Mouse (Mus musculus) limb, embryonic 12.5 days (tissue): ENCODE measurements around the gene Frmd4a. TPM values are rescaled to one million over a fixed set of nuclear protein-coding genes. Genes with fewer than 3 reads are reported as not detected.
A peak's percentile ranks its signal among the peaks of the same experiment; 100 is the strongest.

Experiments used
- ATAC-seq: fragments of 200-750 bp; cut with Nextera tagmentation; 2 replicates; pipeline ENCODE4 v1.8.0; 2017; ENCODE audit warnings: low read depth, moderate TSS enrichment; ENCODE audit not compliant: insufficient number of reproducible peaks, insufficient read depth, low FRiP score, low TSS enrichment
- H3K27ac ChIP-seq: fragments of 300-500 bp; sonication (generic); 2 replicates; pipeline ENCODE4 v1.5.1; 2016; ENCODE audit warnings: mild to moderate bottlenecking, moderate library complexity
- H3K27me3 ChIP-seq: fragments of 300-500 bp; sonication (generic); 2 replicates; pipeline ENCODE4 v1.6.1; 2016; ENCODE audit warnings: mild to moderate bottlenecking, moderate library complexity
- H3K36me3 ChIP-seq: fragments of 300-500 bp; sonication (generic); 2 replicates; pipeline ENCODE4 v1.6.1; 2016; ENCODE audit warnings: mild to moderate bottlenecking, moderate library complexity
- H3K4me1 ChIP-seq: fragments of 300-500 bp; sonication (generic); replicated peaks from 2 replicates; pipeline ENCODE4 v1.6.1; 2016
- H3K4me2 ChIP-seq: fragments of 300-500 bp; sonication (generic); 2 replicates; pipeline ENCODE4 v1.6.1; 2016; ENCODE audit warnings: mild to moderate bottlenecking, moderate library complexity
- H3K4me3 ChIP-seq: fragments of 300-500 bp; sonication (generic); replicated peaks from 2 replicates; pipeline ENCODE4 v1.5.1; 2016; ENCODE audit warnings: mild to moderate bottlenecking
- H3K9ac ChIP-seq: fragments of 300-500 bp; sonication (generic); replicated peaks from 2 replicates; pipeline ENCODE4 v1.6.1; 2016; ENCODE audit warnings: mild to moderate bottlenecking, moderate library complexity
- H3K9me3 ChIP-seq: fragments of 300-500 bp; sonication (generic); 2 replicates; pipeline ENCODE4 v1.6.1; 2016; ENCODE audit warnings: mild to moderate bottlenecking, moderate library complexity
- WGBS: fragments of 180-500 bp; shearing (Covaris S2); methylation state at CpG from one replicate; pipeline ENCODE4 v1.1.7; 2016; 5-methylcytosine and 5-hydroxymethylcytosine counted together
- polyA plus RNA-seq: library from polyadenylated mRNA; unstranded; fragments of >200 nt; fragmentation: Nextera tagmentation; extraction: Ambion mirVana; gene quantifications from 2 replicates; pipeline ENCODE4 v1.2.1, GENCODE M21; 2016

Gene Frmd4a
- polyA plus RNA-seq, 1 experiment from 2014 or later, result 69.3 TPM

GRCm38 (mm10) chr2:4545261-4545660, 527.7 kb downstream of the Frmd4a start:
- Histone ChIP-seq H3K36me3 (peaks cover 81% of the 10 kb centered on the region), H3K4me2 (no peak overlapping the region), H3K9ac (no peak overlapping the region), H3K27ac (no peak overlapping the region), H3K27me3 (no peaks in the 10 kb centered on the region), H3K4me3 (no peak overlapping the region), H3K4me1 (peaks cover 61% of the 10 kb centered on the region), H3K9me3 (no peaks in the 10 kb centered on the region)
- WGBS, result 87% methylated on average over 6 of the region's 6 CpGs
- ATAC-seq, result no peak

- peaks cover 82% of the 10 kb centered on the region for H3K36me3 ChIP-seq
- H3K9ac ChIP-seq, result no peak overlapping the region
- no peak overlapping the region for H3K4me2 ChIP-seq
- no peaks in the 10 kb centered on the region for H3K9me3 ChIP-seq
- peak; percentile 74 for ATAC-seq
- WGBS, result 18% methylated on average over 5 of the region's 5 CpGs
- peaks cover 54% of the 10 kb centered on the region for H3K4me1 ChIP-seq
- peak overlapping the region; percentile 50 for H3K27ac ChIP-seq
- H3K4me3 ChIP-seq, result no peak overlapping the region
- H3K27me3 ChIP-seq, result no peaks in the 10 kb centered on the region
These were observed 529.6 kb downstream of the Frmd4a start for GRCm38 (mm10) chr2:4547003-4547662.

DNA sequence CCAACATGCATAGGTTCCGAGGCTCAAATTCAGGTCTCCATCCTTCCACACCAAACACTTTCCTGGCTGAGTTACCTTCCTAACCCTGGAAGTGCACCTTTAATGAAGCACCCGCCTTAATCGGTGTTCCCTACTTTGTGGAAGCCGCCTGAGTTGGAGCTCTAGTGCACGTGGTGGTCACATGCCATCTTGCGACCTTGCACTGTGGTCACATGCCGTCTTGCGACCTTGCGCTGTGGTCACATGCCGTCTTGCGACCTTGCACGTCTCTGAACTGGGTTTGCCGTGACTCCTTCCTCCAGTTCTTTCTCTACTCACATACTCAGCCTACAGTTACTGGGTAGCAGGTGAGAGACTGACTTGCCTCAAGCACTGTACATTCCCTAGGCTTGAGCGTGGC, 531.8 kb downstream of the Frmd4a start:
- WGBS, result 91% methylated on average over 14 of the region's 14 CpGs
- no peaks in the 10 kb centered on the region for H3K27me3 ChIP-seq
- no peak overlapping the region for H3K27ac ChIP-seq
- H3K9me3 ChIP-seq, result no peaks in the 10 kb centered on the region
- H3K4me3 ChIP-seq, result no peak overlapping the region
- peaks cover 36% of the 10 kb centered on the region for H3K4me1 ChIP-seq
- no peak overlapping the region for H3K9ac ChIP-seq
- H3K4me2 ChIP-seq, result no peak overlapping the region
- ATAC-seq, result no peak
- peaks cover 68% of the 10 kb centered on the region for H3K36me3 ChIP-seq

GRCm38 (mm10) chr2:4550017-4550763, 532.7 kb downstream of the Frmd4a start:
- Histone ChIP-seq H3K4me2 (no peak overlapping the region), H3K4me1 (peaks cover 45% of the 10 kb centered on the region), H3K9me3 (no peaks in the 10 kb centered on the region), H3K4me3 (no peak overlapping the region), H3K9ac (no peak overlapping the region), H3K36me3 (peaks cover 60% of the 10 kb centered on the region), H3K27me3 (no peaks in the 10 kb centered on the region), H3K27ac (peak overlapping the region; percentile 41)
- no peak for ATAC-seq
- WGBS, result 86% methylated on average over 10 of the region's 10 CpGs

- Histone ChIP-seq H3K27ac (peak overlapping the region; percentile 30; the same call in 1 of the 2 replicates), H3K36me3 (peaks cover 53% of the 10 kb centered on the region), H3K4me1 (peaks cover 47% of the 10 kb centered on the region)
These were observed 533.9 kb downstream of the Frmd4a start for GRCm38 (mm10) chr2:4551438-4551837.

GRCm38 (mm10) chr2:4551866-4552265, 534.3 kb downstream of the Frmd4a start:
- Histone ChIP-seq H3K27me3 (no peaks in the 10 kb centered on the region), H3K27ac (peak overlapping the region; percentile 30; the same call in 1 of the 2 replicates), H3K9ac (no peak overlapping the region), H3K9me3 (no peaks in the 10 kb centered on the region), H3K4me3 (no peak overlapping the region), H3K4me2 (no peak overlapping the region), H3K4me1 (peaks cover 47% of the 10 kb centered on the region), H3K36me3 (peaks cover 53% of the 10 kb centered on the region)
- WGBS, result 69% methylated on average over 2 of the region's 2 CpGs
- ATAC-seq, result no peak

More at GRCm38 (mm10) chr2:4551438-4551837, 533.9 kb downstream of the Frmd4a start:
- Histone ChIP-seq H3K9ac (no peak overlapping the region), H3K27me3 (no peaks in the 10 kb centered on the region), H3K4me2 (no peak overlapping the region), H3K9me3 (no peaks in the 10 kb centered on the region), H3K4me3 (no peak overlapping the region)
- WGBS, result 25% methylated on average over 2 of the region's 2 CpGs
- no peak for ATAC-seq

GRCm38 (mm10) chr2:4552486-4552885, 535.0 kb downstream of the Frmd4a start:
- no peak overlapping the region for H3K9ac ChIP-seq
- ATAC-seq, result no peak
- peaks cover 47% of the 10 kb centered on the region for H3K4me1 ChIP-seq
- H3K4me2 ChIP-seq, result no peak overlapping the region
- WGBS, result 85% methylated on average over 4 of the region's 4 CpGs
- no peaks in the 10 kb centered on the region for H3K9me3 ChIP-seq
- H3K27me3 ChIP-seq, result no peaks in the 10 kb centered on the region
- no peak overlapping the region for H3K27ac ChIP-seq
- no peak overlapping the region for H3K4me3 ChIP-seq
- peaks cover 53% of the 10 kb centered on the region for H3K36me3 ChIP-seq

DNA sequence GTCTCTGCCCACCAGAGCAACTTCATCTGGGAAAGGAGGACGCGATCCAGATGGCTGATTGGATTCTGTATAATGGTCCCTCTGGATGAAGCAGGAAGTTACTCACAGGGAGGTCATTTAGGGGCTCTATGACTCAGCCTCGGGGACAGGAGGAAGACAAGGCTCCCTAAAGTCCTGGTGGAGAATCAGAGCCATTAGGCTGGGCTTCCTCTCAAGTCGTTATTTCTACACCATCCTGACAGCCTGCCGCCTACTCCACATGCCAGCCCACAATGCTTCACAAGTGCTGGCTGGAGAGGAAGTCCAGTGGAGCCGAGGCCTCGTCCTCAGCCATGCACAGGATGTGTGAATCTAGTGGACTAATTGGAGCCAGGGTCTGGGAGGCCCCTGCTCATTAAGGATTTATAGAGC, 537.7 kb downstream of the Frmd4a start:
- H3K36me3 ChIP-seq, result peaks cover 27% of the 10 kb centered on the region
- no peak overlapping the region for H3K4me2 ChIP-seq
- WGBS, result 9% methylated on average over 7 of the region's 7 CpGs
- peaks cover 62% of the 10 kb centered on the region for H3K4me1 ChIP-seq
- peak overlapping the region; percentile 84 for H3K27ac ChIP-seq
- no peaks in the 10 kb centered on the region for H3K9me3 ChIP-seq
- no peak overlapping the region for H3K4me3 ChIP-seq
- no peak overlapping the region for H3K9ac ChIP-seq
- H3K27me3 ChIP-seq, result no peaks in the 10 kb centered on the region
- no peak for ATAC-seq

GRCm38 (mm10) chr2:4556188-4556587, 538.7 kb downstream of the Frmd4a start:
- Histone ChIP-seq H3K36me3 (peaks cover 18% of the 10 kb centered on the region), H3K27me3 (no peaks in the 10 kb centered on the region), H3K9me3 (no peaks in the 10 kb centered on the region), H3K9ac (no peak overlapping the region), H3K4me1 (peaks cover 70% of the 10 kb centered on the region), H3K4me2 (peak overlapping the region; percentile 17; the same call in 1 of the 2 replicates), H3K4me3 (no peak overlapping the region), H3K27ac (peak overlapping the region; percentile 84)
- WGBS, result 18% methylated on average over 10 of the region's 10 CpGs
- ATAC-seq, result no peak

DNA sequence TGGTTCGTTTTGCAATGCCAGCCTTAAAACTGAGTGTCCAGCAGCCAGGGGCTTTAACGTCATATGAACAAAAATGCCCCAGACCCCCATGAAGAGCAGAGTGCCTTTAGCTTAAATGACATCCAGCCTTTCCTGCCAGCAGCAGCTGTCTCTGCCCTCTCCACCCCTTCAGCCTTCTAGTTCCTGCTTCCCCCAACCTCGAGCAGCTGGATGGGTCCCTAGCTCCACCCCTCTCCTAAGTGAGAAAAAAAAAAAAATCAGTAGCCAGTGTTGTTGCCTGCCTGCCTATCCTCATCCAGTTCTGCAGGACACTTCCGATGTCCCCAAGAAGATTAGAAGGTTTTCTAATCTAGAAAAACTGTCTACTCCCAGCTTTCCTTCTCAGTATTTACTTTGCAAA, 539.5 kb downstream of the Frmd4a start:
- peaks cover 16% of the 10 kb centered on the region; the same call in 1 of the 2 replicates for H3K36me3 ChIP-seq
- no peak overlapping the region for H3K4me3 ChIP-seq
- peak overlapping the region; percentile 84 for H3K27ac ChIP-seq
- peaks cover 71% of the 10 kb centered on the region for H3K4me1 ChIP-seq
- no peaks in the 10 kb centered on the region for H3K27me3 ChIP-seq
- no peak; the same call in 1 of the 2 replicates for ATAC-seq
- H3K9me3 ChIP-seq, result no peaks in the 10 kb centered on the region
- no peak overlapping the region for H3K9ac ChIP-seq
- 12% methylated on average over 4 of the region's 4 CpGs for WGBS
- peak overlapping the region; percentile 17; the same call in 1 of the 2 replicates for H3K4me2 ChIP-seq

DNA sequence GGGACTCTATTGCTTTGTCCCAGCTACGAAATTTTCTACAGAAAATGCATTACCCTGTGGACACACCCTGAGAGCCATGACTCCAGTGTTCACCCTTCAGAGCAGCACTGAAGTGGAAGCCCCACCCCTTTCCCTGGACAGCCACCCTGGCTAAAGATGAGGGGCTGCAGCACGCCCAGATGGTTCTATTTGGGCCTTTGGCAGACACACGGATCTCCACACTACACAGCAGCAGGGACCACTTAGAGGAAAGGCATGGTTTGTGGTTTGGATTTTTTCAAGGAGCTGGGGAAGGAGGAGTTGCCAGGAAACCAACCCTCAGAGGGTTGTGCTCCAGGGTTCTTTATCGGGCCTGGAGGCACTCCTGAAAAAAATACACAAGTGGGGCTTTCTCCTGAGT, 539.9 kb downstream of the Frmd4a start:
- Histone ChIP-seq H3K36me3 (peaks cover 16% of the 10 kb centered on the region; the same call in 1 of the 2 replicates), H3K9me3 (no peaks in the 10 kb centered on the region), H3K27ac (peak overlapping the region; percentile 84), H3K27me3 (no peaks in the 10 kb centered on the region), H3K4me3 (no peak overlapping the region), H3K9ac (no peak overlapping the region), H3K4me2 (no peak overlapping the region), H3K4me1 (peaks cover 75% of the 10 kb centered on the region)
- WGBS, result 12% methylated on average over 4 of the region's 4 CpGs
- no peak for ATAC-seq
